Mouse (Mus musculus) stomach, embryonic 16.5 days (tissue): ENCODE measurements at regions not wholly inside any gene's neighbourhood (a gene's known extent, or its start where the extent isn't known, plus 50 kb on each side); places are given as distances from the start of the nearest gene placed in this dataset.

ENCODE experiments used
- ATAC-seq: fragments of 200-750 bp; cut with Nextera tagmentation; 2 replicates; pipeline ENCODE4 v1.8.0; 2017; ENCODE audit warnings: moderate number of reproducible peaks, moderate TSS enrichment; ENCODE audit not compliant: insufficient read depth, low FRiP score
- H3K27ac ChIP-seq: fragments of 300-500 bp; sonication (generic); 2 replicates; pipeline ENCODE4 v1.5.1; 2014; ENCODE audit warnings: low read length
- H3K27me3 ChIP-seq: fragments of 300-500 bp; sonication (generic); 2 replicates; pipeline ENCODE4 v1.6.1; 2014; ENCODE audit warnings: low read length, control low read depth, mixed read lengths; ENCODE audit not compliant: control insufficient read depth, insufficient read depth
- H3K36me3 ChIP-seq: fragments of 300-500 bp; sonication (generic); 2 replicates; pipeline ENCODE4 v1.6.1; 2014; ENCODE audit warnings: low read length; ENCODE audit not compliant: control insufficient read depth, insufficient read depth
- H3K4me1 ChIP-seq: fragments of 300-500 bp; sonication (generic); 2 replicates; pipeline ENCODE4 v1.6.1; 2014; ENCODE audit warnings: low read length, control low read depth, mixed read lengths; ENCODE audit not compliant: control insufficient read depth, insufficient read depth
- H3K4me2 ChIP-seq: fragments of 300-500 bp; sonication (generic); 2 replicates; pipeline ENCODE4 v1.6.1; 2014; ENCODE audit warnings: low read depth, low read length, mixed read lengths
- H3K4me3 ChIP-seq: fragments of 300-500 bp; sonication (generic); replicated peaks from 2 replicates; pipeline ENCODE4 v1.5.1; 2014; ENCODE audit warnings: mild to moderate bottlenecking, low read length
- H3K9ac ChIP-seq: fragments of 300-500 bp; sonication (generic); 2 replicates; pipeline ENCODE4 v1.6.1; 2014; ENCODE audit warnings: low read length
- H3K9me3 ChIP-seq: fragments of 300-500 bp; sonication (generic); replicated peaks from 2 replicates; pipeline ENCODE4 v1.6.1; 2016; ENCODE audit warnings: low read length, control low read depth; ENCODE audit not compliant: control insufficient read depth
- WGBS: fragments of 180-500 bp; shearing (Covaris S2); extraction: QIAGEN DNeasy Blood & Tissue Kit; methylation state at CpG from one replicate; pipeline ENCODE4 v1.1.7; 2014; 5-methylcytosine and 5-hydroxymethylcytosine counted together

- Histone ChIP-seq H3K4me1 (peaks cover 13% of the 10 kb centered on the region), H3K27ac (no peak overlapping the region), H3K27me3 (no peaks in the 10 kb centered on the region), H3K9ac (no peak overlapping the region), H3K4me3 (no peak overlapping the region), H3K9me3 (no peaks in the 10 kb centered on the region), H3K4me2 (no peak overlapping the region), H3K36me3 (no peaks in the 10 kb centered on the region)
- 56% methylated on average over 5 of the region's 5 CpGs for WGBS
- ATAC-seq = no peak
Observed at GRCm38 (mm10) chr14:120835758-120836157, 75.3 kb upstream of the Ipo5 start.

- H3K27me3 ChIP-seq = no peaks in the 10 kb centered on the region
- ATAC-seq = no peak
- H3K27ac ChIP-seq = no peak overlapping the region
- 77% methylated on average over 12 of the region's 12 CpGs for WGBS
- no peak overlapping the region for H3K4me3 ChIP-seq
- no peaks in the 10 kb centered on the region for H3K36me3 ChIP-seq
- H3K9ac ChIP-seq = no peak overlapping the region
- H3K4me1 ChIP-seq = peaks cover 9% of the 10 kb centered on the region
- H3K9me3 ChIP-seq = no peaks in the 10 kb centered on the region
- no peak overlapping the region for H3K4me2 ChIP-seq
Observed at GRCm38 (mm10) chr14:120836535-120837316, 74.3 kb upstream of the Ipo5 start.

- Histone ChIP-seq H3K27me3 (no peaks in the 10 kb centered on the region), H3K9me3 (no peaks in the 10 kb centered on the region), H3K27ac (no peak overlapping the region), H3K36me3 (no peaks in the 10 kb centered on the region), H3K9ac (no peak overlapping the region), H3K4me2 (no peak overlapping the region), H3K4me1 (no peaks in the 10 kb centered on the region), H3K4me3 (no peak overlapping the region)
- whole genome bisulfite sequencing = 80% methylated on average over 6 of the region's 6 CpGs
- ATAC-seq = no peak
Observed at GRCm38 (mm10) chr14:120840900-120841299, 70.1 kb upstream of the Ipo5 start.

- ATAC-seq = no peak
- no peaks in the 10 kb centered on the region for H3K36me3 ChIP-seq
- peaks cover 2% of the 10 kb centered on the region; the same call in 1 of the 2 replicates for H3K4me1 ChIP-seq
- WGBS = 74% methylated on average over 6 of the region's 6 CpGs
- no peak overlapping the region for H3K4me3 ChIP-seq
- H3K9me3 ChIP-seq = no peaks in the 10 kb centered on the region
- H3K27me3 ChIP-seq = no peaks in the 10 kb centered on the region
- no peak overlapping the region for H3K9ac ChIP-seq
- no peak overlapping the region for H3K4me2 ChIP-seq
- H3K27ac ChIP-seq = no peak overlapping the region
Observed at GRCm38 (mm10) chr14:120841311-120841710, 69.7 kb upstream of the Ipo5 start.

- Histone ChIP-seq H3K27me3 (no peaks in the 10 kb centered on the region), H3K9me3 (no peaks in the 10 kb centered on the region), H3K9ac (no peak overlapping the region), H3K4me3 (no peak overlapping the region), H3K36me3 (no peaks in the 10 kb centered on the region), H3K4me1 (peaks cover 12% of the 10 kb centered on the region), H3K4me2 (no peak overlapping the region), H3K27ac (no peak overlapping the region)
- ATAC-seq = no peak
- WGBS = 77% methylated on average over 2 of the region's 2 CpGs
Observed at GRCm38 (mm10) chr14:120845172-120845571, 65.9 kb upstream of the Ipo5 start.

- Histone ChIP-seq H3K4me3 (no peak overlapping the region), H3K9ac (no peak overlapping the region), H3K27ac (peak overlapping the region; percentile 70; the same call in 1 of the 2 replicates), H3K4me1 (peaks cover 12% of the 10 kb centered on the region), H3K36me3 (no peaks in the 10 kb centered on the region), H3K9me3 (no peaks in the 10 kb centered on the region), H3K4me2 (no peak overlapping the region), H3K27me3 (no peaks in the 10 kb centered on the region)
- peak; percentile 39; the same call in 1 of the 2 replicates for ATAC-seq
- 49% methylated on average over 10 of the region's 10 CpGs for WGBS
Observed at GRCm38 (mm10) chr14:120846073-120846850, 64.8 kb upstream of the Ipo5 start.

GRCm38 (mm10) chr14:120847006-120847405 lies 64.0 kb upstream of the Ipo5 start:
- H3K27me3 ChIP-seq = no peaks in the 10 kb centered on the region
- peak overlapping the region; percentile 46 for H3K27ac ChIP-seq
- no peak overlapping the region for H3K9ac ChIP-seq
- no peak overlapping the region for H3K4me2 ChIP-seq
- H3K4me1 ChIP-seq = peaks cover 12% of the 10 kb centered on the region
- H3K4me3 ChIP-seq = no peak overlapping the region
- H3K9me3 ChIP-seq = no peaks in the 10 kb centered on the region
- no peaks in the 10 kb centered on the region for H3K36me3 ChIP-seq
- ATAC-seq = peak; percentile 54; the same call in 1 of the 2 replicates
- whole genome bisulfite sequencing = 30% methylated on average over 5 of the region's 5 CpGs

- no peaks in the 10 kb centered on the region for H3K9me3 ChIP-seq
- no peak overlapping the region for H3K4me2 ChIP-seq
- H3K27ac ChIP-seq = no peak overlapping the region
- H3K36me3 ChIP-seq = no peaks in the 10 kb centered on the region
- no peak overlapping the region for H3K9ac ChIP-seq
- WGBS = 41% methylated on average over 11 of the region's 11 CpGs
- peaks cover 12% of the 10 kb centered on the region for H3K4me1 ChIP-seq
- H3K4me3 ChIP-seq = no peak overlapping the region
- H3K27me3 ChIP-seq = no peaks in the 10 kb centered on the region
- no peak for ATAC-seq
Observed at GRCm38 (mm10) chr14:120848083-120848951, 62.7 kb upstream of the Ipo5 start.
